Mouse (Mus musculus) lung, postnatal 0 days (tissue): ENCODE results near the gene Pou2f3. TPM values are rescaled to one million over a fixed set of nuclear protein-coding genes. Genes with fewer than 3 reads are reported as not detected.

ENCODE experiments used
- ATAC-seq: fragments of 200-750 bp; cut with Nextera tagmentation; 2 replicates; pipeline ENCODE4 v1.8.0; 2017; ENCODE audit warnings: moderate library complexity
- DNase-seq: peaks from one replicate; pipeline ENCODE4 v3.0.0-alpha.2; 2016; ENCODE audit warnings: low spot score
- H3K27ac ChIP-seq: fragments of 300-500 bp; sonication (generic); 2 replicates; pipeline ENCODE4 v1.5.1; 2014; ENCODE audit warnings: antibody characterized with exemption, mild to moderate bottlenecking, low read length, mixed read lengths
- H3K27me3 ChIP-seq: fragments of 300-500 bp; sonication (generic); replicated peaks from 2 replicates; pipeline ENCODE4 v1.6.1; 2014; ENCODE audit warnings: low read length, mixed read lengths; ENCODE audit not compliant: insufficient read depth
- H3K36me3 ChIP-seq: fragments of 300-500 bp; sonication (generic); 2 replicates; pipeline ENCODE4 v1.6.1; 2014; ENCODE audit warnings: low read length, mixed read lengths; ENCODE audit not compliant: insufficient read depth
- H3K4me1 ChIP-seq: fragments of 300-500 bp; sonication (generic); 2 replicates; pipeline ENCODE4 v1.6.1; 2014; ENCODE audit warnings: antibody characterized with exemption, low read depth, low read length, mixed read lengths; ENCODE audit not compliant: insufficient read depth
- H3K4me2 ChIP-seq: fragments of 300-500 bp; sonication (generic); replicated peaks from 2 replicates; pipeline ENCODE4 v1.6.1; 2014; ENCODE audit warnings: low read depth, mild to moderate bottlenecking, low read length, moderate library complexity, mixed read lengths
- H3K4me3 ChIP-seq: fragments of 300-500 bp; sonication (generic); 2 replicates; pipeline ENCODE4 v1.5.1; 2014; ENCODE audit warnings: low read depth, low read length
- H3K9ac ChIP-seq: fragments of 300-500 bp; sonication (generic); replicated peaks from 2 replicates; pipeline ENCODE4 v1.6.1; 2014; ENCODE audit warnings: low read depth, mild to moderate bottlenecking
- H3K9me3 ChIP-seq: fragments of 300-500 bp; sonication (generic); 2 replicates; pipeline ENCODE4 v1.6.1; 2016; ENCODE audit warnings: low read length, mixed read lengths
- CTCF ChIP-seq: IDR thresholded peaks from 2 replicates; pipeline ENCODE4 v1.5.1; 2016; ENCODE audit warnings: antibody characterized with exemption, mild to moderate bottlenecking
- EP300 ChIP-seq: IDR thresholded peaks from 2 replicates; pipeline ENCODE4 v1.6.1; 2016; ENCODE audit warnings: antibody characterized with exemption, mild to moderate bottlenecking, control low read depth
- WGBS: fragments of 180-500 bp; shearing (Covaris S2); extraction: QIAGEN DNeasy Blood & Tissue Kit; methylation state at CpG from one replicate; pipeline ENCODE4 v1.1.7; 2014; 5-methylcytosine and 5-hydroxymethylcytosine counted together
- polyA plus RNA-seq: library from polyadenylated mRNA; unstranded; fragments of >200 nt; fragmentation: Nextera tagmentation; extraction: Ambion mirVana; gene quantifications from 2 replicates; pipeline ENCODE4 v1.2.1, GENCODE M21; 2015

The Pou2f3 gene
- polyA plus RNA-seq, 1 experiment from 2014 or later = 0.13 TPM

GRCm38 (mm10) chr9:43103675-43104299 lies 106.4 kb downstream of the Pou2f3 start:
- peak; percentile 96 for TF ChIP-seq EP300
- no peak for TF ChIP-seq CTCF
- WGBS = 9% methylated on average over 4 of the region's 4 CpGs
- Histone ChIP-seq H3K9ac (peak overlapping the region; percentile 87; the same call in 1 of the 2 replicates), H3K4me3 (peak overlapping the region; percentile 95), H3K36me3 (no peaks in the 10 kb centered on the region), H3K4me2 (peak overlapping the region; percentile 78), H3K4me1 (peaks cover 6% of the 10 kb centered on the region; the same call in 1 of the 2 replicates), H3K9me3 (no peaks in the 10 kb centered on the region), H3K27ac (peak overlapping the region; percentile 97; the same call in 1 of the 2 replicates), H3K27me3 (no peaks in the 10 kb centered on the region)
- DNase-seq (peak; percentile 71), ATAC-seq (no peak; the same call in 1 of the 2 replicates)

GRCm38 (mm10) chr9:43102931-43103330 lies 107.2 kb downstream of the Pou2f3 start:
- ATAC-seq = no peak
- H3K4me1 ChIP-seq = peaks cover 5% of the 10 kb centered on the region; the same call in 1 of the 2 replicates
- 58% methylated on average over 2 of the region's 2 CpGs for WGBS
- TF ChIP-seq CTCF (no peak), EP300 (no peak)
- no peak overlapping the region for H3K27ac ChIP-seq
- peak overlapping the region; percentile 95 for H3K4me3 ChIP-seq
- H3K9ac ChIP-seq = no peak overlapping the region
- DNase-seq = no peak
- H3K4me2 ChIP-seq = peak overlapping the region; percentile 78
- no peaks in the 10 kb centered on the region for H3K27me3 ChIP-seq
- H3K9me3 ChIP-seq = no peaks in the 10 kb centered on the region
- no peaks in the 10 kb centered on the region for H3K36me3 ChIP-seq

- Histone ChIP-seq H3K4me2 (peak overlapping the region; percentile 78), H3K9ac (peak overlapping the region; percentile 26; the same call in 1 of the 2 replicates), H3K4me1 (peaks cover 4% of the 10 kb centered on the region; the same call in 1 of the 2 replicates), H3K4me3 (peak overlapping the region; percentile 95), H3K27me3 (no peaks in the 10 kb centered on the region), H3K27ac (peak overlapping the region; percentile 63; the same call in 1 of the 2 replicates), H3K36me3 (no peaks in the 10 kb centered on the region), H3K9me3 (no peaks in the 10 kb centered on the region)
- ATAC-seq (peak; percentile 11; the same call in 1 of the 2 replicates), DNase-seq (peak; percentile 57)
- TF ChIP-seq EP300 (peak; percentile 39; the same call in 1 of the 2 replicates), CTCF (no peak)
- 34% methylated on average over 8 of the region's 8 CpGs for WGBS
Observed at GRCm38 (mm10) chr9:43101936-43102595, 108.1 kb downstream of the Pou2f3 start.

- DNase-seq = peak; percentile 30
- WGBS = 37% methylated on average over 4 of the region's 4 CpGs
- Histone ChIP-seq H3K4me3 (no peak overlapping the region), H3K9ac (no peak overlapping the region), H3K27ac (no peak overlapping the region), H3K27me3 (no peaks in the 10 kb centered on the region), H3K4me1 (peaks cover 4% of the 10 kb centered on the region; the same call in 1 of the 2 replicates), H3K4me2 (no peak overlapping the region), H3K9me3 (no peaks in the 10 kb centered on the region), H3K36me3 (no peaks in the 10 kb centered on the region)
- ATAC-seq = peak; percentile 9; the same call in 1 of the 2 replicates
- no peak for TF ChIP-seq CTCF
- TF ChIP-seq EP300 = no peak
Observed at GRCm38 (mm10) chr9:43098922-43099321, 111.2 kb downstream of the Pou2f3 start.

GRCm38 (mm10) chr9:43097801-43098557 lies 112.2 kb downstream of the Pou2f3 start:
- H3K36me3 ChIP-seq = no peaks in the 10 kb centered on the region
- no peak overlapping the region for H3K4me2 ChIP-seq
- TF ChIP-seq CTCF (no peak), EP300 (no peak)
- 74% methylated on average over 3 of the region's 3 CpGs for WGBS
- H3K9me3 ChIP-seq = no peaks in the 10 kb centered on the region
- peaks cover 6% of the 10 kb centered on the region; the same call in 1 of the 2 replicates for H3K4me1 ChIP-seq
- no peaks in the 10 kb centered on the region for H3K27me3 ChIP-seq
- DNase-seq (no peak), ATAC-seq (no peak)
- no peak overlapping the region for H3K4me3 ChIP-seq
- no peak overlapping the region for H3K27ac ChIP-seq
- no peak overlapping the region for H3K9ac ChIP-seq

- Histone ChIP-seq H3K9me3 (no peaks in the 10 kb centered on the region), H3K4me2 (no peak overlapping the region), H3K27ac (no peak overlapping the region), H3K4me3 (no peak overlapping the region), H3K9ac (no peak overlapping the region), H3K36me3 (no peaks in the 10 kb centered on the region), H3K4me1 (peaks cover 3% of the 10 kb centered on the region; the same call in 1 of the 2 replicates), H3K27me3 (no peaks in the 10 kb centered on the region)
- DNase-seq = no peak
- TF ChIP-seq CTCF = no peak
- no peak for TF ChIP-seq EP300
- ATAC-seq = no peak
Observed at GRCm38 (mm10) chr9:43096337-43096736, 113.8 kb downstream of the Pou2f3 start.
